Mouse (Mus musculus) MEL (cell line): ENCODE measurements around the gene Npsr1.

Source experiments
- CHD1 ChIP-seq: IDR thresholded peaks from 2 replicates; pipeline ENCODE4 v1.6.1; 2012; ENCODE audit warnings: low read depth, mild to moderate bottlenecking, inconsistent platforms, low read length, improper control_type of control experiment
- CTCF ChIP-seq, 3 experiments: IDR thresholded peaks in 2 of 3; conservative IDR thresholded peaks in 1 of 3; 2 replicates each; pipeline ENCODE4 v1.5.1; 2011 to 2012; ENCODE audit warnings: low read length in 3 of 3, low read depth in 2 of 3, mild to moderate bottlenecking in 2 of 3, improper control_type of control experiment in 1 of 3, inconsistent platforms in 1 of 3, mixed read lengths in 1 of 3, moderate library complexity in 1 of 3; ENCODE audit not compliant: control insufficient read depth in 1 of 3, insufficient read depth in 1 of 3, poor library complexity in 1 of 3, severe bottlenecking in 1 of 3
- NRF1 ChIP-seq: IDR thresholded peaks from 2 replicates; pipeline ENCODE4 v1.6.1; 2014; ENCODE audit warnings: low read depth, mild to moderate bottlenecking, inconsistent platforms, low read length, improper control_type of control experiment, moderate library complexity; ENCODE audit not compliant: poor library complexity, insufficient read depth, severe bottlenecking

- TF ChIP-seq CTCF (IDR thresholded peaks at IDR 0.05 in 2 of 3, conservative IDR thresholded peaks at IDR 0.05 in 1 of 3; ENCODE audit: control insufficient read depth in 1 of 3, insufficient read depth in 1 of 3, low read depth in 2 of 3, low read length in 3 of 3, poor library complexity in 1 of 3, severe bottlenecking in 1 of 3) (no peak), NRF1 (no peak), CHD1 (no peak)
Measured at GRCm38 (mm10) chr9:24347011-24347410, 249.2 kb downstream of the Npsr1 start.
